ENCODE assay signal across 8 mouse cellular contexts in the genomic region with DNA sequence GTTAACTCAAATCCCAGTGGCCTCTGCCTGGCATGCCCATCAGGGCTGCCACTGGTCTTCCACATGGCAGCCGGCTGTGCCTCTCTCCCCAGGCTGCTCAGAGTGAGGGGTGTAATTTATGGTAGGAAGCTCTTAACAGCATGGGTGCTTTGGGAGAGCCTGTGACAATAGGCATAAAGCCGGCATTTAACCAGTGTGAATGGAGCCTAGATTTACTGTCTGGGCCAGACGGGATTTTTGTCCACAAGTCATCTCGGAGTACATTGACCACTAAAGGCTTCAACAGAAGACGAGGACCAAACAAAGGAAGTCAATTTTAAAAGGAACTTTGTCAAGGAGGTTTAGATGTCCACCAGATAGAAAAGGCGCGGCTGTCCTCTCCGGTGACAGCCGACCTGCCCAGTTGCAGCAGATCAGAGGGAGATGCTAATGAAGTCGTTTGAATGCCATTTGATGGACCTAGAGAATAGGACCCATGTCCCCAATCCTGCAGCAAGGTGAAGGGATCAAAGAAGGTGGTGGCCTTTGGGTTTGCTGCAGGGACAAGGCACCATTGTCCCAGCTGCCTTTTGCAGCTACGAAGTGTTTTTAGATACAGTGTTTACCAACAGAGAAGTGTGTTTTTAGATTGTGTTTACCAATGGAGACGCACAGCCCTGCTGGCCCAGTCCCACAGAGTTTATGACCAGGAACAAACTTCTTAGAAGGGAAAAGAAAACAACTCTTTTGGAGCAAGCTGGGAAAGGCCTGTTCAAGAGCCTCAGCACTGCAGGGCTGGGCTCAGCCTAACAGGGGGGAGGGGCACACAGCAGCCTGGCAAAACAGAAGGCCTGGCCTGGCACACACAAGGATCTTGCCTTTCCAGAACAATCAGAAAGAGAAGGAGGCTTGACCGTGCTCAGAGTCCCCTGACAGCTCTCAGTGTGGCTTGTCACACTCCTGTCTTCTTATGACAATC. TPM values are rescaled to one million over a fixed set of nuclear protein-coding genes. Genes with fewer than 3 reads are reported as not detected.
DNase-seq lines count a peak whose midpoint lies in the region; ATAC-seq lines count a peak whose summit lies in the region.

No protein-coding gene starts in this region.

- peaks cover 45% of the 10 kb centered on the region for H3K27me3 ChIP-seq in midbrain, embryonic 10.5 days (ENCODE audit: low read depth, poor library complexity, severe bottlenecking)
- H3K27me3 ChIP-seq in midbrain, embryonic 16.5 days (ENCODE audit: control insufficient read depth, insufficient read depth, low read depth, low read length) = no peaks in the 10 kb centered on the region
- H3K27me3 ChIP-seq in forebrain, embryonic 15.5 days = no peaks in the 10 kb centered on the region

- no peak for ATAC-seq in midbrain, embryonic 16.5 days
- peak; percentile 51; the same call in 1 of the 2 replicates for ATAC-seq in forebrain, embryonic 15.5 days (replicated peaks)

- peak; percentile 64 for DNase-seq in midbrain, embryonic 10.5 days (ENCODE audit: low spot score)
- peak; percentile 47 for DNase-seq in kidney, adult 9 months
- DNase-seq in lung, postnatal 36 days = peak; percentile 70
- no peak for DNase-seq in Muller cell, postnatal 12 days (ENCODE audit: inconsistent ontology term)
- no peak for DNase-seq in cerebellum, postnatal 36 days
- no peak for DNase-seq in left cerebral cortex, adult 11 months (ENCODE audit: low spot score)

- H3K4me3 ChIP-seq in midbrain, embryonic 10.5 days = no peak overlapping the region
- no peak overlapping the region for H3K4me3 ChIP-seq in midbrain, embryonic 16.5 days (ENCODE audit: low read depth, low read length)
- H3K4me3 ChIP-seq in forebrain, embryonic 15.5 days = no peak overlapping the region

- no peaks in the 10 kb centered on the region for H3K36me3 ChIP-seq in midbrain, embryonic 10.5 days
- H3K36me3 ChIP-seq in midbrain, embryonic 16.5 days (ENCODE audit: control insufficient read depth, insufficient read depth, low read length) = no peaks in the 10 kb centered on the region
- H3K36me3 ChIP-seq in forebrain, embryonic 15.5 days = no peaks in the 10 kb centered on the region

- no peak overlapping the region for H3K4me2 ChIP-seq in midbrain, embryonic 16.5 days (ENCODE audit: low read length)
- H3K4me2 ChIP-seq in forebrain, embryonic 15.5 days (replicated peaks) = no peak overlapping the region

- no peak overlapping the region for H3K9ac ChIP-seq in midbrain, embryonic 16.5 days (ENCODE audit: low read depth, low read length)
- no peak overlapping the region for H3K9ac ChIP-seq in forebrain, embryonic 15.5 days (replicated peaks)

- WGBS in midbrain, embryonic 10.5 days = 20% methylated on average over 13 of the region's 13 CpGs
- 13% methylated on average over 13 of the region's 13 CpGs for WGBS in midbrain, embryonic 16.5 days
- 16% methylated on average over 13 of the region's 13 CpGs for WGBS in forebrain, embryonic 15.5 days

- peaks cover 33% of the 10 kb centered on the region for H3K4me1 ChIP-seq in midbrain, embryonic 10.5 days
- H3K4me1 ChIP-seq in midbrain, embryonic 16.5 days (ENCODE audit: control insufficient read depth, insufficient read depth, low read length) = no peaks in the 10 kb centered on the region
- H3K4me1 ChIP-seq in forebrain, embryonic 15.5 days = peaks cover 14% of the 10 kb centered on the region

- H3K9me3 ChIP-seq in midbrain, embryonic 10.5 days (replicated peaks) = no peaks in the 10 kb centered on the region
- H3K9me3 ChIP-seq in midbrain, embryonic 16.5 days (replicated peaks; ENCODE audit: control insufficient read depth, low read length, poor library complexity, severe bottlenecking) = no peaks in the 10 kb centered on the region
- no peaks in the 10 kb centered on the region for H3K9me3 ChIP-seq in forebrain, embryonic 15.5 days

- H3K27ac ChIP-seq in midbrain, embryonic 10.5 days (replicated peaks) = peak overlapping the region; percentile 81
- no peak overlapping the region for H3K27ac ChIP-seq in midbrain, embryonic 16.5 days (ENCODE audit: low read length)
- H3K27ac ChIP-seq in forebrain, embryonic 15.5 days (replicated peaks) = no peak overlapping the region

RNA-seq across cellular contexts. Expression of a gene that starts 48.4 kb away (rescaled TPM):
- 0.57 TPM in 1 of 2 replicates, not detected in the other for polyA plus RNA-seq in midbrain, embryonic 10.5 days (2016; fragmentation: Nextera tagmentation; extraction: Ambion mirVana)
- 0.36 TPM in 1 of 2 replicates, not detected in the other for polyA plus RNA-seq in midbrain, embryonic 16.5 days (2015; fragmentation: Nextera tagmentation; extraction: Ambion mirVana)
- polyA plus RNA-seq in forebrain, embryonic 15.5 days (2015; fragmentation: Nextera tagmentation; extraction: Ambion mirVana) = 0.34 TPM in 1 of 2 replicates, not detected in the other

Comparison
In these comparisons a context has a peak if more than half of its experiments do, and no peak if none do; other contexts are left out.
1. DNase-seq: peak in midbrain, embryonic 10.5 days (single experiment), kidney, adult 9 months (single experiment) and lung, postnatal 36 days (single experiment); none in Muller cell, postnatal 12 days (single experiment), cerebellum, postnatal 36 days (0 of 2) and left cerebral cortex, adult 11 months (single experiment).